Mouse (Mus musculus): ENCODE results near the gene Git2. TPM values are rescaled to one million over a fixed set of nuclear protein-coding genes. Genes with fewer than 3 reads are reported as not detected.

The Git2 gene
- total RNA-seq, 4 experiments from 2014 or later = 12.7 to 19.4 (median 16.6) TPM

- no peak for DNase-seq (ENCODE audit: low spot score in 2 of 2)
Observed at GRCm38 (mm10) chr5:114764812-114765735, 10.2 kb downstream of the Git2 start.

- DNase-seq (ENCODE audit: low spot score in 2 of 2) = no peak
Observed at GRCm38 (mm10) chr5:114761980-114762379, 13.3 kb downstream of the Git2 start.

GRCm38 (mm10) chr5:114759536-114760090 lies 15.7 kb downstream of the Git2 start:
- DNase-seq (ENCODE audit: low spot score in 2 of 2) = no peak

- no peak for DNase-seq (ENCODE audit: low spot score in 2 of 2)
Observed at GRCm38 (mm10) chr5:114753384-114753783, 21.9 kb downstream of the Git2 start.

GRCm38 (mm10) chr5:114752397-114752796 lies 22.9 kb downstream of the Git2 start:
- DNase-seq (ENCODE audit: low spot score in 2 of 2) = no peak

GRCm38 (mm10) chr5:114750325-114750724 lies 25.0 kb downstream of the Git2 start:
- no peak for DNase-seq (ENCODE audit: low spot score in 2 of 2)

GRCm38 (mm10) chr5:114747521-114747920 lies 27.8 kb downstream of the Git2 start:
- no peak for DNase-seq (ENCODE audit: low spot score in 2 of 2)

- no peak for DNase-seq (ENCODE audit: low spot score in 2 of 2)
Observed at GRCm38 (mm10) chr5:114746886-114747285, 28.4 kb downstream of the Git2 start.

- DNase-seq (ENCODE audit: low spot score in 2 of 2) = no peak
Observed at GRCm38 (mm10) chr5:114745581-114745980, 29.7 kb downstream of the Git2 start.

- no peak for DNase-seq (ENCODE audit: low spot score in 2 of 2)
Observed at GRCm38 (mm10) chr5:114743697-114744090, 31.6 kb downstream of the Git2 start.

GRCm38 (mm10) chr5:114742998-114743696 lies 32.2 kb downstream of the Git2 start:
- no peak for DNase-seq (ENCODE audit: low spot score in 2 of 2)

GRCm38 (mm10) chr5:114742572-114742971 lies 32.7 kb downstream of the Git2 start:
- no peak for DNase-seq (ENCODE audit: low spot score in 2 of 2)

- DNase-seq (ENCODE audit: low spot score in 2 of 2) = peak; percentile 39 to 53
Observed at GRCm38 (mm10) chr5:114740595-114740994, 34.7 kb downstream of the Git2 start.

- peak; percentile 28 to 43 for DNase-seq (ENCODE audit: low spot score in 2 of 2)
Observed at GRCm38 (mm10) chr5:114738707-114739241, 36.5 kb downstream of the Git2 start.

GRCm38 (mm10) chr5:114737090-114737887 lies 38.0 kb downstream of the Git2 start:
- DNase-seq (ENCODE audit: low spot score in 2 of 2) = no peak

GRCm38 (mm10) chr5:114733606-114734005 lies 41.7 kb downstream of the Git2 start:
- DNase-seq (ENCODE audit: low spot score in 2 of 2) = no peak

- no peak for DNase-seq (ENCODE audit: low spot score in 2 of 2)
Observed at GRCm38 (mm10) chr5:114731969-114732368, 43.3 kb downstream of the Git2 start.

GRCm38 (mm10) chr5:114731498-114731897 lies 43.8 kb downstream of the Git2 start:
- no peak for DNase-seq (ENCODE audit: low spot score in 2 of 2)

- no peak for DNase-seq (ENCODE audit: low spot score in 2 of 2)
Observed at GRCm38 (mm10) chr5:114730129-114730528, 45.2 kb downstream of the Git2 start.

- DNase-seq (ENCODE audit: low spot score in 2 of 2) = peak; percentile 24 to 38
Observed at GRCm38 (mm10) chr5:114728160-114728559, 47.2 kb downstream of the Git2 start.

- peak in 1 of 2 experiments; percentile 53 for DNase-seq (ENCODE audit: low spot score in 2 of 2)
Observed at GRCm38 (mm10) chr5:114722846-114723245, 52.5 kb downstream of the Git2 start.
